Mouse (Mus musculus): ENCODE results near the gene Ski.

Gene Ski

GRCm38 (mm10) chr4:155135909-155136585, 86.3 kb downstream of the Ski start:
- in situ Hi-C loops (cut with MboI; ENCODE audit: low sequenced_read_pairs) = no loop called here

DNA sequence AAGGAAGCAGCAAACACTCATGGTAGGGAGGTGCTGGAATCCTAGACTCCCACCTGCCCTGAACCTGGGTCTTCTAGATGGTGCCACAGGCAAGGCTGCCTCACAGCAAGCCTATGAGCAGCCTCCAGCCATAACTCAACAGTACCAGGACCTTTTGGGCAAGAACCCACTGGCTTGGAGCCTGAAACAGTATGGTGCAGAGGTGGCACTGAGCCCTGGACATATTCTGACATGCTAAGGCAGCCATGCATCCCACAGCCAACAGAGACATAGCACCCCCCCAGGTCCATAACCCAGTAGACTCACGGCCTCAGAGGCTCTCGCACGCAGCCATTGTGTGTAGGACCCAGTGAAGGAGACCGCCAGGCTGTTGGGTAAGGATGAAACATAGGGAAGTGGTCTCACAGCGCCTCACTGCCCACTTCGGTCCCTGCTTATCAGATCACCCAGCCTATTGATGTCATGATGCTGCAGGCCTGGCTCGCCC, 87.7 kb downstream of the Ski start:
- in situ Hi-C loops (cut with MboI; ENCODE audit: low sequenced_read_pairs) = no loop called here

- in situ Hi-C loops (cut with MboI; ENCODE audit: low sequenced_read_pairs) = no loop called here
Observed at GRCm38 (mm10) chr4:155133658-155134417, 88.6 kb downstream of the Ski start.

- in situ Hi-C loops (cut with MboI; ENCODE audit: low sequenced_read_pairs) = no loop called here
Observed at GRCm38 (mm10) chr4:155133188-155133587, 89.2 kb downstream of the Ski start.

DNA sequence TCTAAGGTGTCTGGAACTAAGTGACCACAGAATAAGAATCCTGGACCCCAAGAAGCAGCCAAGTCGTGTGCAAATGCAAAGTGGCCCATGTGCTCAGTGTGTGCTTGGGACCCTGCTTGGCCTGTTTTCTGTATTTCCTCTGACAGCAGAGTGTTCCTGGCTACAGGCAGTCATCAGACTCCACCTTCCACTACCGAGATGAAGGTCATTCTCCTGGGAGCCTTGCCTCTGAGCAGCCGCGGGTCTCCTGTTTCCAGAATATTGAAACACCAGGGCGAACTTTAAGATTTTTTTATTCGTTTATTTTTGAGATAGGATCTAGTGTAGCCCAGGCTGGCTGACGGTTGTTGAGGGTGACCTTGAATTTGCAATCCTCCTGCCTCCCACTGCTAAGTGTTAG, 91.8 kb downstream of the Ski start:
- in situ Hi-C loops (cut with MboI; ENCODE audit: low sequenced_read_pairs) = no loop called here

- in situ Hi-C loops (cut with MboI; ENCODE audit: low sequenced_read_pairs) = no loop called here
Observed at GRCm38 (mm10) chr4:155129996-155130395, 92.4 kb downstream of the Ski start.

DNA sequence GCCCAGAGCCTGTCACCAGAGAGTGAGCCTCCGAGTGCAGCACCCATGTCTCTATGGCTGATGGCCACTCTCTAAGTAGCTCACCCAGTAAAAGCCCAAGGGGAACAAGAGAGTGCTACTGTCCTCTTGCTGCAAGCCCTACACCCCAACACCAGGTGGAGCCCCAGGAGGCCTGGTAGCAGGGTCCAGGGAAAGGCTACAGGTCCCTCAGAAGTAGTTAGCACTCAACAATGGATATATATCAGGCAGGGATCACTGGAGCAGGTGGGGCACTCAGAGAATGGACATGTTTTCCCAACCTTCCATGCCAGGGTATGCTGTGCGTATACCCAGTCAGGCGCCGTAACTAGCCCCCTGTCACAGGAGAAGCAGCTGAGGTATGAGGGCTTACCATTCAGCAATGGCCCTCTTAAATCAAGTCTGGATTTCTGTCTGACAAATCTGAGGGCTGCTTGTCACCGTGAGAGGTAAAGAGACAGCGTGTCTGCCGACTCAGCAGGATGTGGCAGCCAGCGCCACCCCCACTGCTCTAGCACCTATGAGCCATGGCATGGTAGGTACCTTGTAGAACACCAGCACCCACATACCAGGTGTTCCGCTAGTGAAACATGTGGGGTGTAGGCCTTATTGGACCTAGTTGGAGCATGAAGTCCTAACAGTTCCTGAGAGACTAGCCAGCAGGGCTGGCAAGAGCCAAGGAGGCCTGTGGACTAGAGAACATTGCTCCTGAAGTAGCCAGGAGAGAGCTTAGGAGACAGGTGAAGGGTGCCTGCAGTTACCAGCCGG, 93.1 kb downstream of the Ski start:
- in situ Hi-C loops (cut with MboI; ENCODE audit: low sequenced_read_pairs) = no loop called here

DNA sequence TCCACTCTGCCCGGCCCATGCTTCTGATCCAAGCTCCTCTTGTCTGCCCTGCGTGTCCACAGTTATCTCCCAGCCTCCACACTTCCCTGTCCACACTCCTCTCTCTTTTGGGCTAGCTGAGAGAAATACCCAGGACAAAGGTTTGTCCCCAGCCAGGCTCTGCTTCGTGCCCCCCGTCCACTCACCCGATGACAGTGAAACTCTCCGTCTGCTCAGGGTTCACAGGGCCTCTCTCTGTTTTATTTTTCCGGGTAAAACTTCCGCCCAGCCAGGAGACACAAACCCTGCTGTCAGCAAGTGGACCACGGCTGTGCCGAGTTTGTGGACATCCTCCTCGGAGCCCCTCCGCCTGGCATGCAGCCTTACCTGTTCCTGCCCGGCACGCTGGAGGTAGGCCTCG, 94.0 kb downstream of the Ski start:
- in situ Hi-C loops (cut with MboI; ENCODE audit: low sequenced_read_pairs) = no loop called here

GRCm38 (mm10) chr4:155126602-155127372, 95.6 kb downstream of the Ski start:
- in situ Hi-C loops (cut with MboI; ENCODE audit: low sequenced_read_pairs) = no loop called here

DNA sequence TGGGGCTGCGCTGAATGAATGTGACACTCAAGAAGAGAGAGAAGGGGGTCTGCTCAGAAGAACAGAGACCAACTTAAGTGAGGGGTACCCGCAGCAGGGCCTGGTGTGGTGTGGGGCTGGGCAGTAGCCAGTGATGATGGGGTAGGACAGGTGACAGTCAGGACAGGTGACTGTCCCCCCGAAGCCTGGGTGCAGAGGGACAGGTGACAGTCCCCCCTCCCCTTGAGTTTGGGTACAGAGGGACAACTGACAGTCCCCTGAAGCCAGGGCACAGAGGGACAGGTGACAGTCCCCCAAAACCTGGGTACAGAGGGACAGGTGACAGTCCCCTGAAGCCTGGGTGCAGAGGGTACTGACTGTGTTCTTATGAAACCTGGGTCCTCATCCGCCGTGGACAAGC, 96.2 kb downstream of the Ski start:
- in situ Hi-C loops (cut with MboI; ENCODE audit: low sequenced_read_pairs) = no loop called here

- in situ Hi-C loops (cut with MboI; ENCODE audit: low sequenced_read_pairs) = no loop called here
Observed at GRCm38 (mm10) chr4:155125310-155125709, 97.1 kb downstream of the Ski start.

GRCm38 (mm10) chr4:155123868-155124534, 98.4 kb downstream of the Ski start:
- in situ Hi-C loops (cut with MboI; ENCODE audit: low sequenced_read_pairs) = no loop called here

- in situ Hi-C loops (cut with MboI; ENCODE audit: low sequenced_read_pairs) = no loop called here
Observed at GRCm38 (mm10) chr4:155122444-155123040, 99.8 kb downstream of the Ski start.

- in situ Hi-C loops (cut with MboI; ENCODE audit: low sequenced_read_pairs) = no loop called here
Observed at GRCm38 (mm10) chr4:155121915-155122443, 100.4 kb downstream of the Ski start.

DNA sequence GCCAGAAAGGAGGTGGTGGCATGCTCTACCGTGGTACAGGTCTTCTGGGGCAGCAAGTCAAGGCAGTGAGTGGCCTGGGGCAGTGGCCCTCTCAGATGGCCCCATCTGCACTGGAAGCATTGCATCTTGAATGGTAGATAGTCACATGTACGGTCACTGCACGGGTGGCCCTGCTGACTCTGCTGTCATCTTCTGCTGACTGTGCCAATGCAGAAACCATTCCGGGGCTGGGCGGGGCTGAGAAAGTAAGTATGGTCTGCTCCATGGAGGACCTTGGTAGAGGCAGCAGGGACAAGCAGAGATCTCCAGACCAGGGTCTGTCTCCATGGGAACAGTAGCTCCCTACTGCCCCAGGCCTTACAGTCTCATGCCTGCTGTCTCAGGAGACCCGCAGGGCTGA, 101.2 kb downstream of the Ski start:
- in situ Hi-C loops (cut with MboI; ENCODE audit: low sequenced_read_pairs) = no loop called here

GRCm38 (mm10) chr4:155120583-155120982, 101.8 kb downstream of the Ski start:
- in situ Hi-C loops (cut with MboI; ENCODE audit: low sequenced_read_pairs) = no loop called here

- in situ Hi-C loops (cut with MboI; ENCODE audit: low sequenced_read_pairs) = no loop called here
Observed at GRCm38 (mm10) chr4:155120038-155120437, 102.4 kb downstream of the Ski start.

GRCm38 (mm10) chr4:155118278-155118677, 104.1 kb downstream of the Ski start:
- in situ Hi-C loops (cut with MboI; ENCODE audit: low sequenced_read_pairs) = no loop called here

DNA sequence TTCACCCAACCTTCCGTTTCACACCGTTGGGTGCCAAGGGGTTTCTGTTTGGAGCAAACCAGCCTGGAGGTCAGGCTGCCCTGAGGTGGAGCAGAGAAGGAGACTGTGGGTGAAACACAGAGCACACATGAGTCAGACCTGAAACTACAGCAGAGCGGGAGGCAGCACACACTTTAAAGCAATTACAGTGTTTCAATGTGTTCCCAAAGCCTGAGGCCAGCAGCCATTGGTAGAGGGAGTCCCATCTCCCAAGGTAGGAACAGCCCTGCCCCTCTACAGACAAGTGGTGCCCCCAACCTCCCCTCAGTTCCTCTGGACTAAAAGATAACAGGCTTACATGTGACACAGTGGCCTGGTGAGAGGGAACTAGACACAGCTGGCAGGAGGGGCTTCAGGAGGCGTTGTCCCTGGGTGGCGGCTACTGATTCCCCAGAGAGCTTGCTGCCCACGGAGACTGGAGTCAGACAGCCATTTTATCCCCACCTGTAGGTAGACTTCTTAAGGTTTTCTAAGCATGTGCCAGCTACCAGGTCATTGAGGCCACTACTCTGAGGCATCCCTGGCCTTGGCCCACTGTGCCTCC, 104.9 kb downstream of the Ski start:
- in situ Hi-C loops (cut with MboI; ENCODE audit: low sequenced_read_pairs) = no loop called here
